Mouse (Mus musculus) forebrain, embryonic 15.5 days (tissue): ENCODE measurements around the gene 3110082J24Rik. TPM values are rescaled to one million over a fixed set of nuclear protein-coding genes. Genes with fewer than 3 reads are reported as not detected.
A peak's percentile ranks its signal among the peaks of the same experiment; 100 is the strongest.

Experiments used
- ATAC-seq: fragments of 200-750 bp; cut with Nextera tagmentation; replicated peaks from 2 replicates; pipeline ENCODE4 v1.8.0; 2017; ENCODE audit warnings: mild to moderate bottlenecking, moderate TSS enrichment, moderate library complexity
- H3K27ac ChIP-seq: fragments of 300-500 bp; sonication (generic); replicated peaks from 2 replicates; pipeline ENCODE4 v1.5.1; 2015; ENCODE audit warnings: mild to moderate bottlenecking, inconsistent platforms
- H3K27me3 ChIP-seq: fragments of 300-500 bp; sonication (generic); 2 replicates; pipeline ENCODE4 v1.6.1; 2015; ENCODE audit warnings: inconsistent platforms
- H3K36me3 ChIP-seq: fragments of 300-500 bp; sonication (generic); 2 replicates; pipeline ENCODE4 v1.6.1; 2015; ENCODE audit warnings: mild to moderate bottlenecking, inconsistent platforms
- H3K4me1 ChIP-seq: fragments of 300-500 bp; sonication (generic); 2 replicates; pipeline ENCODE4 v1.6.1; 2015; ENCODE audit warnings: inconsistent platforms
- H3K4me2 ChIP-seq: fragments of 300-500 bp; sonication (generic); replicated peaks from 2 replicates; pipeline ENCODE4 v1.6.1; 2015; ENCODE audit warnings: mild to moderate bottlenecking, inconsistent platforms
- H3K4me3 ChIP-seq: fragments of 300-500 bp; sonication (generic); 2 replicates; pipeline ENCODE4 v1.5.1; 2015; ENCODE audit warnings: mild to moderate bottlenecking, inconsistent platforms
- H3K9ac ChIP-seq: fragments of 300-500 bp; sonication (generic); replicated peaks from 2 replicates; pipeline ENCODE4 v1.6.1; 2015; ENCODE audit warnings: mild to moderate bottlenecking, inconsistent platforms
- H3K9me3 ChIP-seq: fragments of 300-500 bp; sonication (generic); 2 replicates; pipeline ENCODE4 v1.6.1; 2016; ENCODE audit warnings: inconsistent platforms
- WGBS: fragments of 180-500 bp; shearing (Covaris S2); methylation state at CpG from one replicate; pipeline ENCODE4 v1.1.7; 2015; ENCODE audit warnings: mixed read lengths; 5-methylcytosine and 5-hydroxymethylcytosine counted together
- polyA plus RNA-seq: library from polyadenylated mRNA; unstranded; fragments of >200 nt; fragmentation: Nextera tagmentation; extraction: Ambion mirVana; gene quantifications from 2 replicates; pipeline ENCODE4 v1.2.1, GENCODE M21; 2015

Gene 3110082J24Rik
- polyA plus RNA-seq, 1 experiment from 2014 or later, result 2.9 TPM

- Histone ChIP-seq H3K9me3 (no peaks in the 10 kb centered on the region), H3K9ac (no peak overlapping the region), H3K27ac (no peak overlapping the region), H3K4me3 (no peak overlapping the region), H3K4me2 (no peak overlapping the region), H3K36me3 (peaks cover 79% of the 10 kb centered on the region), H3K27me3 (no peaks in the 10 kb centered on the region), H3K4me1 (no peaks in the 10 kb centered on the region)
- 91% methylated on average over 11 of the region's 11 CpGs for WGBS
- ATAC-seq, result no peak
These were observed 29.9 kb upstream of the 3110082J24Rik start for GRCm38 (mm10) chr5:30135711-30136231.

- no peak overlapping the region for H3K4me3 ChIP-seq
- H3K27ac ChIP-seq, result no peak overlapping the region
- no peak overlapping the region for H3K9ac ChIP-seq
- no peak overlapping the region for H3K4me2 ChIP-seq
- H3K4me1 ChIP-seq, result no peaks in the 10 kb centered on the region
- peaks cover 71% of the 10 kb centered on the region for H3K36me3 ChIP-seq
- H3K9me3 ChIP-seq, result no peaks in the 10 kb centered on the region
- no peaks in the 10 kb centered on the region for H3K27me3 ChIP-seq
- no peak for ATAC-seq
- WGBS, result 99% methylated on average over 2 of the region's 2 CpGs
These were observed 26.3 kb upstream of the 3110082J24Rik start for GRCm38 (mm10) chr5:30132173-30132572.

GRCm38 (mm10) chr5:30131246-30131645, 25.4 kb upstream of the 3110082J24Rik start:
- Histone ChIP-seq H3K4me3 (no peak overlapping the region), H3K4me1 (no peaks in the 10 kb centered on the region), H3K9me3 (no peaks in the 10 kb centered on the region), H3K27me3 (no peaks in the 10 kb centered on the region), H3K4me2 (no peak overlapping the region), H3K36me3 (peaks cover 72% of the 10 kb centered on the region), H3K27ac (no peak overlapping the region), H3K9ac (no peak overlapping the region)
- 91% methylated on average over 4 of the region's 4 CpGs for WGBS
- ATAC-seq, result no peak

GRCm38 (mm10) chr5:30128680-30129079, 22.8 kb upstream of the 3110082J24Rik start:
- no peak overlapping the region for H3K27ac ChIP-seq
- no peaks in the 10 kb centered on the region for H3K4me1 ChIP-seq
- no peak overlapping the region for H3K4me3 ChIP-seq
- no peaks in the 10 kb centered on the region for H3K27me3 ChIP-seq
- no peak overlapping the region for H3K4me2 ChIP-seq
- ATAC-seq, result no peak
- H3K9ac ChIP-seq, result no peak overlapping the region
- 87% methylated on average over 6 of the region's 6 CpGs for WGBS
- no peaks in the 10 kb centered on the region for H3K9me3 ChIP-seq
- H3K36me3 ChIP-seq, result peaks cover 70% of the 10 kb centered on the region

GRCm38 (mm10) chr5:30127921-30128597, 22.2 kb upstream of the 3110082J24Rik start:
- no peak for ATAC-seq
- Histone ChIP-seq H3K9ac (no peak overlapping the region), H3K36me3 (peaks cover 69% of the 10 kb centered on the region), H3K27ac (no peak overlapping the region), H3K4me3 (no peak overlapping the region), H3K4me1 (no peaks in the 10 kb centered on the region), H3K9me3 (no peaks in the 10 kb centered on the region), H3K4me2 (no peak overlapping the region), H3K27me3 (no peaks in the 10 kb centered on the region)
- 92% methylated on average over 13 of the region's 13 CpGs for WGBS

GRCm38 (mm10) chr5:30126756-30127155, 20.9 kb upstream of the 3110082J24Rik start:
- peaks cover 67% of the 10 kb centered on the region for H3K36me3 ChIP-seq
- no peak overlapping the region for H3K9ac ChIP-seq
- no peak overlapping the region for H3K4me2 ChIP-seq
- H3K27me3 ChIP-seq, result no peaks in the 10 kb centered on the region
- no peaks in the 10 kb centered on the region for H3K9me3 ChIP-seq
- no peak overlapping the region for H3K27ac ChIP-seq
- no peaks in the 10 kb centered on the region for H3K4me1 ChIP-seq
- ATAC-seq, result no peak
- WGBS, result 88% methylated on average over 7 of the region's 7 CpGs
- no peak overlapping the region for H3K4me3 ChIP-seq

GRCm38 (mm10) chr5:30125587-30125986, 19.7 kb upstream of the 3110082J24Rik start:
- Histone ChIP-seq H3K4me2 (no peak overlapping the region), H3K9ac (no peak overlapping the region), H3K4me3 (no peak overlapping the region), H3K36me3 (peaks cover 73% of the 10 kb centered on the region), H3K9me3 (no peaks in the 10 kb centered on the region), H3K27ac (no peak overlapping the region), H3K4me1 (no peaks in the 10 kb centered on the region), H3K27me3 (no peaks in the 10 kb centered on the region)
- WGBS, result 40% methylated on average over 5 of the region's 5 CpGs
- no peak for ATAC-seq

- no peaks in the 10 kb centered on the region for H3K4me1 ChIP-seq
- H3K4me3 ChIP-seq, result no peak overlapping the region
- no peaks in the 10 kb centered on the region for H3K9me3 ChIP-seq
- H3K27me3 ChIP-seq, result no peaks in the 10 kb centered on the region
- 91% methylated on average over 6 of the region's 6 CpGs for WGBS
- H3K27ac ChIP-seq, result no peak overlapping the region
- no peak overlapping the region for H3K4me2 ChIP-seq
- no peak overlapping the region for H3K9ac ChIP-seq
- no peak for ATAC-seq
- peaks cover 80% of the 10 kb centered on the region for H3K36me3 ChIP-seq
These were observed 16.6 kb upstream of the 3110082J24Rik start for GRCm38 (mm10) chr5:30122481-30122880.

- Histone ChIP-seq H3K4me1 (no peaks in the 10 kb centered on the region; the same call in 1 of the 2 replicates), H3K27ac (no peak overlapping the region), H3K36me3 (peaks cover 80% of the 10 kb centered on the region), H3K4me2 (no peak overlapping the region), H3K4me3 (no peak overlapping the region), H3K27me3 (no peaks in the 10 kb centered on the region), H3K9ac (no peak overlapping the region), H3K9me3 (no peaks in the 10 kb centered on the region)
- ATAC-seq, result no peak
- 84% methylated on average over 7 of the region's 7 CpGs for WGBS
These were observed 14.2 kb upstream of the 3110082J24Rik start for GRCm38 (mm10) chr5:30120106-30120505.

GRCm38 (mm10) chr5:30119163-30119562, 13.3 kb upstream of the 3110082J24Rik start:
- H3K27ac ChIP-seq, result no peak overlapping the region
- 86% methylated on average over 6 of the region's 6 CpGs for WGBS
- H3K4me2 ChIP-seq, result no peak overlapping the region
- no peak overlapping the region for H3K4me3 ChIP-seq
- H3K36me3 ChIP-seq, result peaks cover 71% of the 10 kb centered on the region
- no peaks in the 10 kb centered on the region for H3K9me3 ChIP-seq
- H3K27me3 ChIP-seq, result no peaks in the 10 kb centered on the region
- no peak overlapping the region for H3K9ac ChIP-seq
- ATAC-seq, result no peak
- H3K4me1 ChIP-seq, result peaks cover 8% of the 10 kb centered on the region

GRCm38 (mm10) chr5:30118018-30118417, 12.1 kb upstream of the 3110082J24Rik start:
- WGBS, result 82% methylated on average over 1 of the region's 1 CpGs
- ATAC-seq, result no peak
- no peak overlapping the region for H3K4me2 ChIP-seq
- H3K27ac ChIP-seq, result no peak overlapping the region
- H3K4me1 ChIP-seq, result peaks cover 15% of the 10 kb centered on the region
- H3K9ac ChIP-seq, result no peak overlapping the region
- H3K27me3 ChIP-seq, result no peaks in the 10 kb centered on the region
- no peaks in the 10 kb centered on the region for H3K9me3 ChIP-seq
- H3K4me3 ChIP-seq, result no peak overlapping the region
- H3K36me3 ChIP-seq, result peaks cover 64% of the 10 kb centered on the region

GRCm38 (mm10) chr5:30115718-30116117, 9.8 kb upstream of the 3110082J24Rik start:
- Histone ChIP-seq H3K4me2 (no peak overlapping the region), H3K9me3 (no peaks in the 10 kb centered on the region), H3K27ac (no peak overlapping the region), H3K9ac (no peak overlapping the region), H3K4me3 (no peak overlapping the region), H3K4me1 (peaks cover 25% of the 10 kb centered on the region), H3K36me3 (peaks cover 42% of the 10 kb centered on the region), H3K27me3 (no peaks in the 10 kb centered on the region)
- ATAC-seq, result no peak
- 38% methylated on average over 10 of the region's 10 CpGs for WGBS

GRCm38 (mm10) chr5:30114761-30115140, 8.9 kb upstream of the 3110082J24Rik start:
- H3K27ac ChIP-seq, result no peak overlapping the region
- no peak for ATAC-seq
- peaks cover 33% of the 10 kb centered on the region for H3K36me3 ChIP-seq
- peak overlapping the region; percentile 41; the same call in 1 of the 2 replicates for H3K9ac ChIP-seq
- peak overlapping the region; percentile 44 for H3K4me3 ChIP-seq
- peak overlapping the region; percentile 61 for H3K4me2 ChIP-seq
- 5% methylated on average over 28 of the region's 28 CpGs for WGBS
- no peaks in the 10 kb centered on the region for H3K27me3 ChIP-seq
- no peaks in the 10 kb centered on the region for H3K9me3 ChIP-seq
- H3K4me1 ChIP-seq, result peaks cover 35% of the 10 kb centered on the region
